Mouse (Mus musculus) right cerebral cortex, postnatal 36 days (tissue): ENCODE measurements around the gene Aifm2.

ENCODE experiments used
- DNase-seq, 2 experiments: peaks; one replicate each; pipeline ENCODE4 v3.0.0; 2022; ENCODE audit warnings: low spot score in 2 of 2, mixed read lengths in 1 of 2

The Aifm2 gene

GRCm38 (mm10) chr10:61715996-61716864 lies 1.2 kb downstream of the Aifm2 start:
- DNase-seq = no peak

GRCm38 (mm10) chr10:61717406-61718296 lies 2.6 kb downstream of the Aifm2 start:
- DNase-seq = no peak

- DNase-seq = no peak
These were observed 5.3 kb downstream of the Aifm2 start for GRCm38 (mm10) chr10:61720331-61720730.

GRCm38 (mm10) chr10:61722215-61722614 lies 7.2 kb downstream of the Aifm2 start:
- DNase-seq = no peak

GRCm38 (mm10) chr10:61723271-61723670 lies 8.2 kb downstream of the Aifm2 start:
- DNase-seq = no peak

GRCm38 (mm10) chr10:61729181-61729580 lies 14.1 kb downstream of the Aifm2 start:
- peak in 1 of 2 experiments; percentile 9 for DNase-seq

GRCm38 (mm10) chr10:61730171-61730570 lies 15.1 kb downstream of the Aifm2 start:
- no peak for DNase-seq

GRCm38 (mm10) chr10:61734377-61734776 lies 19.3 kb downstream of the Aifm2 start:
- DNase-seq = no peak

GRCm38 (mm10) chr10:61736671-61737078 lies 21.6 kb downstream of the Aifm2 start:
- DNase-seq = peak in 1 of 2 experiments; percentile 26

GRCm38 (mm10) chr10:61737537-61737936 lies 22.5 kb downstream of the Aifm2 start:
- DNase-seq = no peak

GRCm38 (mm10) chr10:61738126-61738525 lies 23.1 kb downstream of the Aifm2 start:
- no peak for DNase-seq

- DNase-seq = no peak
These were observed 26.2 kb downstream of the Aifm2 start for GRCm38 (mm10) chr10:61741306-61741705.

- no peak for DNase-seq
These were observed 26.8 kb downstream of the Aifm2 start for GRCm38 (mm10) chr10:61741873-61742272.

- DNase-seq = no peak
These were observed 27.3 kb downstream of the Aifm2 start for GRCm38 (mm10) chr10:61742336-61742735.

GRCm38 (mm10) chr10:61745133-61745532 lies 30.1 kb downstream of the Aifm2 start:
- DNase-seq = no peak

- DNase-seq = no peak
These were observed 32.2 kb downstream of the Aifm2 start for GRCm38 (mm10) chr10:61747302-61747701.

GRCm38 (mm10) chr10:61750014-61750413 lies 35.0 kb downstream of the Aifm2 start:
- DNase-seq = no peak

GRCm38 (mm10) chr10:61751534-61752219 lies 36.6 kb downstream of the Aifm2 start:
- no peak for DNase-seq

GRCm38 (mm10) chr10:61753071-61753470 lies 38.0 kb downstream of the Aifm2 start:
- no peak for DNase-seq

GRCm38 (mm10) chr10:61757022-61757421 lies 42.0 kb downstream of the Aifm2 start:
- DNase-seq = no peak

GRCm38 (mm10) chr10:61758904-61759303 lies 43.8 kb downstream of the Aifm2 start:
- DNase-seq = no peak

GRCm38 (mm10) chr10:61759869-61760268 lies 44.8 kb downstream of the Aifm2 start:
- no peak for DNase-seq
